Mouse (Mus musculus) CH12.LX (cell line): ENCODE results near the gene Samd4. TPM values are rescaled to one million over a fixed set of nuclear protein-coding genes. Genes with fewer than 3 reads are reported as not detected.

ENCODE experiments used
- DNase-seq: peaks from one replicate; pipeline ENCODE4 v3.0.0-alpha.2; 2013; ENCODE audit errors: extremely low read depth
- H3K27ac ChIP-seq: 2 replicates; pipeline ENCODE4 v1.5.1; 2012; ENCODE audit warnings: low read depth, mild to moderate bottlenecking, control low read depth, moderate library complexity; ENCODE audit not compliant: insufficient read depth
- H3K27me3 ChIP-seq: replicated peaks from 2 replicates; pipeline ENCODE3; 2012; ENCODE audit warnings: inconsistent platforms
- H3K36me3 ChIP-seq, 2 experiments: replicated peaks in 1 of 2; 2 replicates each; pipeline versions ENCODE3 to v1.6.1; 2012; ENCODE audit warnings: inconsistent platforms in 1 of 2, low read length in 1 of 2, mild to moderate bottlenecking in 1 of 2, mixed read lengths in 1 of 2, moderate library complexity in 1 of 2; ENCODE audit not compliant: control insufficient read depth in 1 of 2, insufficient read depth in 1 of 2
- H3K4me1 ChIP-seq, 2 experiments: 2 replicates each; pipeline ENCODE4 v1.6.1; 2012; ENCODE audit warnings: inconsistent platforms in 1 of 2, moderate library complexity in 1 of 2; ENCODE audit not compliant: insufficient read depth in 2 of 2, control insufficient read depth in 1 of 2
- H3K4me2 ChIP-seq: 2 replicates; pipeline ENCODE4 v1.6.1; 2012; ENCODE audit warnings: low read depth, mild to moderate bottlenecking, control low read depth; ENCODE audit not compliant: poor library complexity, insufficient read depth, severe bottlenecking
- H3K4me3 ChIP-seq, 3 experiments: fragments of 150-350 bp in 1 of 3; sonication (generic) in 1 of 3; replicated peaks in 1 of 3; 2 replicates each; pipeline versions ENCODE3 to v1.5.1; 2011 to 2012; ENCODE audit warnings: low read depth in 2 of 3, low read length in 2 of 3, mild to moderate bottlenecking in 2 of 3, moderate library complexity in 2 of 3, control low read depth in 1 of 3, improper control_type of control experiment in 1 of 3, inconsistent platforms in 1 of 3, mixed read lengths in 1 of 3; ENCODE audit not compliant: poor library complexity in 1 of 3
- H3K79me2 ChIP-seq: replicated peaks from 2 replicates; pipeline ENCODE4 v1.6.1; 2012; ENCODE audit warnings: mild to moderate bottlenecking, moderate library complexity; ENCODE audit not compliant: control insufficient read depth, poor library complexity, insufficient read depth, severe bottlenecking; ENCODE audit errors: extremely low read depth
- H3K9ac ChIP-seq: 2 replicates; pipeline ENCODE4 v1.6.1; 2012; ENCODE audit warnings: low read depth, mild to moderate bottlenecking, control low read depth, moderate library complexity; ENCODE audit not compliant: insufficient read depth
- H3K9me3 ChIP-seq: replicated peaks from 2 replicates; pipeline ENCODE3; 2012; ENCODE audit warnings: low read length, inconsistent platforms, mixed read lengths
- CHD1 ChIP-seq: IDR thresholded peaks from 2 replicates; pipeline ENCODE4 v1.6.1; 2012; ENCODE audit warnings: low read depth, low read length, improper control_type of control experiment, inconsistent platforms
- CTCF ChIP-seq, 2 experiments: IDR thresholded peaks in 1 of 2; conservative IDR thresholded peaks in 1 of 2; 2 replicates each; pipeline ENCODE4 v1.5.1; 2011 to 2012; ENCODE audit warnings: low read depth in 2 of 2, low read length in 2 of 2, improper control_type of control experiment in 1 of 2, inconsistent platforms in 1 of 2, mild to moderate bottlenecking in 1 of 2, moderate library complexity in 1 of 2
- EP300 ChIP-seq: IDR thresholded peaks from 2 replicates; pipeline ENCODE4 v1.6.1; 2011; ENCODE audit warnings: low read length, improper control_type of control experiment
- ETS1 ChIP-seq: conservative IDR thresholded peaks from 2 replicates; pipeline ENCODE4 v1.6.1; 2012; ENCODE audit warnings: low read depth, mild to moderate bottlenecking, inconsistent platforms, low read length, improper control_type of control experiment, moderate library complexity
- GABPA ChIP-seq: IDR thresholded peaks from 2 replicates; pipeline ENCODE4 v1.6.1; 2012; ENCODE audit warnings: low read depth, low read length, improper control_type of control experiment, inconsistent platforms; ENCODE audit not compliant: insufficient replicate concordance
- JUND ChIP-seq: conservative IDR thresholded peaks from 2 replicates; pipeline ENCODE4 v1.6.1; 2011; ENCODE audit warnings: low read depth, low read length, improper control_type of control experiment
- KAT2A ChIP-seq: IDR thresholded peaks from 2 replicates; pipeline ENCODE4 v1.6.1; 2012; ENCODE audit warnings: low read length, improper control_type of control experiment, inconsistent platforms; ENCODE audit not compliant: insufficient replicate concordance
- MAFK ChIP-seq: IDR thresholded peaks from 2 replicates; pipeline ENCODE4 v1.6.1; 2011; ENCODE audit warnings: low read length, improper control_type of control experiment; ENCODE audit not compliant: insufficient replicate concordance
- MAX ChIP-seq: IDR thresholded peaks from 2 replicates; pipeline ENCODE4 v1.6.1; 2011; ENCODE audit warnings: low read length, improper control_type of control experiment
- MAZ ChIP-seq: IDR thresholded peaks from 2 replicates; pipeline ENCODE4 v1.6.1; 2012; ENCODE audit warnings: low read depth, mild to moderate bottlenecking, inconsistent platforms, low read length, improper control_type of control experiment, moderate library complexity
- MXI1 ChIP-seq: IDR thresholded peaks from 2 replicates; pipeline ENCODE4 v1.6.1; 2011; ENCODE audit warnings: mild to moderate bottlenecking, low read depth, low read length, improper control_type of control experiment
- NELFE ChIP-seq: IDR thresholded peaks from 2 replicates; pipeline ENCODE4 v1.6.1; 2011; ENCODE audit warnings: low read depth, low read length, improper control_type of control experiment
- NRF1 ChIP-seq: IDR thresholded peaks from 2 replicates; pipeline ENCODE4 v1.6.1; 2014; ENCODE audit warnings: low read depth, mild to moderate bottlenecking, inconsistent platforms, low read length, improper control_type of control experiment, moderate library complexity
- PAX5 ChIP-seq: IDR thresholded peaks from 2 replicates; pipeline ENCODE4 v1.6.1; 2012; ENCODE audit warnings: low read length, inconsistent platforms, mixed read lengths
- POLR2AphosphoS2 ChIP-seq: IDR thresholded peaks from 2 replicates; pipeline ENCODE4 v1.6.1; 2011; ENCODE audit warnings: low read depth, low read length, improper control_type of control experiment
- RAD21 ChIP-seq: IDR thresholded peaks from 2 replicates; pipeline ENCODE4 v1.6.1; 2011; ENCODE audit warnings: low read depth, mild to moderate bottlenecking, low read length, improper control_type of control experiment, moderate library complexity
- RCOR1 ChIP-seq: conservative IDR thresholded peaks from 2 replicates; pipeline ENCODE4 v1.6.1; 2012; ENCODE audit warnings: low read depth, mild to moderate bottlenecking, inconsistent platforms, low read length, improper control_type of control experiment
- SIN3A ChIP-seq: IDR thresholded peaks from 2 replicates; pipeline ENCODE4 v1.6.1; 2012; ENCODE audit warnings: low read length, improper control_type of control experiment, inconsistent platforms
- SMC3 ChIP-seq: IDR thresholded peaks from 2 replicates; pipeline ENCODE4 v1.6.1; 2011; ENCODE audit warnings: low read depth, low read length, improper control_type of control experiment
- TBP ChIP-seq: conservative IDR thresholded peaks from 2 replicates; pipeline ENCODE4 v1.6.1; 2011; ENCODE audit warnings: low read depth, low read length, improper control_type of control experiment
- UBTF ChIP-seq: IDR thresholded peaks from 2 replicates; pipeline ENCODE4 v1.6.1; 2012; ENCODE audit warnings: low read depth, mild to moderate bottlenecking, inconsistent platforms, low read length, improper control_type of control experiment, moderate library complexity
- ZC3H11A ChIP-seq: IDR thresholded peaks from 2 replicates; pipeline ENCODE4 v1.6.1; 2012; ENCODE audit warnings: low read depth, mild to moderate bottlenecking, inconsistent platforms, low read length, improper control_type of control experiment
- ZMIZ1 ChIP-seq: IDR thresholded peaks from 2 replicates; pipeline ENCODE4 v1.6.1; 2012; ENCODE audit warnings: low read depth, mild to moderate bottlenecking, inconsistent platforms, low read length, improper control_type of control experiment
- ZNF384 ChIP-seq: IDR thresholded peaks from 2 replicates; pipeline ENCODE4 v1.6.1; 2012; ENCODE audit warnings: low read depth, low read length, improper control_type of control experiment, inconsistent platforms
- dilution Hi-C: fragments of 300-500 bp; cut with MboI; formaldehyde crosslinking; loops from 2 replicates; pipeline ENCODE4 v1.14.3; 2020; ENCODE audit warnings: low sequenced_read_pairs; ENCODE audit not compliant: extremely low pct_unique_long_range_greater_than_20kb, extremely low pct_ligation_motif_present
- in situ Hi-C: fragments of 300-500 bp; cut with MboI; formaldehyde crosslinking; loops from 3 replicates; pipeline ENCODE4 v1.14.3; 2019; ENCODE audit warnings: low sequenced_read_pairs, low pct_ligation_motif_present, low pct_unique_long_range_greater_than_20kb, mixed read lengths
- polyA plus RNA-seq: library from polyadenylated mRNA; unstranded; fragments of >175 nt; gene quantifications from 2 replicates; pipeline ENCODE4 v1.2.1, GENCODE M21; 2012; ENCODE audit warnings: low read depth; ENCODE audit not compliant: insufficient read length
- total RNA-seq, 2 experiments: library from RNA; depleted of rRNA; stranded (reverse); fragments of 300-350 nt in 1 of 2; fragments of >200 nt in 1 of 2; gene quantifications; 2 replicates each; pipeline ENCODE4 v1.2.3; 2012 to 2014

The Samd4 gene
- total and polyA plus RNA-seq, 3 experiments: 0.64 to 4.6 (median 1.5) TPM

DNA sequence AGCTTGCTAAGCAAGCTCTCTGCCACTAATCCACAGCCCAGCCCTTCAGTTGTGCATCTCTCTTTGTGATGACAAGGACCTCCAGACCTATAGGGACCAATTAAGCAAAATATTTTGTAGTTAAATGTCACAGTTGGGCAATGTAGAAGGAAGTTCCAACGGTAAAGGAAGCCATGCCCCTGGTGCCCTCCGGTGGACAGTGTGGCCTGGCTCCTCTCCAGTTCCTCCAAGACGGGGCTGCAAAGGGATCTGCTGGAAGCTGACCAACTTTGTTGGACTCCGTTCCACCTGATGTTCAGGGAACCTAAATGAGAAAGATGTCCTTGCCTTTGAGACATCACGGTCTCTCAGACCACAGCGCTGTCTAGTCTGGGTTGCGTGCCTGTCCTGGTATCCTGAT is 234.9 kb downstream of the Samd4 start:
- in situ Hi-C loops (no loop called here), dilution Hi-C loops (no loop called here)
- TF ChIP-seq CTCF (conservative IDR thresholded peaks at IDR 0.05 in 1 of 2, IDR thresholded peaks at IDR 0.05 in 1 of 2; ENCODE audit: low read depth in 2 of 2, low read length in 2 of 2): peak in 1 of 2 experiments; percentile 32; a peak in 2 of 4 replicates
- no peak for TF ChIP-seq NELFE
- no peak for TF ChIP-seq CHD1
- no peak for TF ChIP-seq MAX
- TF ChIP-seq SMC3: peak; percentile 18; the same call in 1 of the 2 replicates
- TF ChIP-seq SIN3A: no peak
- TF ChIP-seq ZC3H11A: no peak
- no peak for TF ChIP-seq KAT2A
- no peak for TF ChIP-seq MAFK
- peak; percentile 32 for TF ChIP-seq RAD21
- TF ChIP-seq GABPA: no peak
- TF ChIP-seq ETS1: no peak
- no peak overlapping the region for H3K9ac ChIP-seq
- no peak overlapping the region for H3K4me2 ChIP-seq
- no peaks in the 10 kb centered on the region for H3K79me2 ChIP-seq
- no peaks in the 10 kb centered on the region for H3K36me3 ChIP-seq
- H3K4me1 ChIP-seq: peaks cover 0 to 4% of the 10 kb centered on the region in 2 experiments; a peak in 1 of 4 replicates
- DNase-seq: no peak
- H3K4me3 ChIP-seq: no peak overlapping the region
- H3K27me3 ChIP-seq: no peaks in the 10 kb centered on the region
- peaks cover 4% of the 10 kb centered on the region for H3K9me3 ChIP-seq
- H3K27ac ChIP-seq: no peak overlapping the region

DNA sequence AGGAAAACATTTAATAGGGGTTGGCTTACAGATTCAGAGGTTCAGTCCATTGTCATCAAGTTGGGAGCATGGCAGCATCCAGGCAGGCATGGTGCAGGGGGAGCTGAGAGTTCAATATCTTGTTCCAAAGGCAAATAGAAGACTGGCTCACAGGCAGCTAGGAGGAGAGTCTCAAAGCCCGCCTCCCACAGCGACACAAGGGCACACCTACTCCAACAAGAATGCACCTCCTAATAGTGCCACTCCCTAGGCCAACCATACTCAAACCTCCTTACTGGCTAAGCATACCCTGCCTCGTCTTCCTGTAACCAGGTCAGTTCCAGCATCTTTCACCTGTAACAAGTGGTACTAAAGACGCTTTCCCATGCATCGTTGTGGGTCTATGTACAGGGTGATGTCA is 245.3 kb downstream of the Samd4 start:
- dilution Hi-C loops: no loop called here
- no peak for TF ChIP-seq TBP
- TF ChIP-seq ZNF384: no peak
- no peak for TF ChIP-seq RCOR1
- no peaks in the 10 kb centered on the region; a peak in 1 of 4 replicates for H3K4me1 ChIP-seq
- H3K4me2 ChIP-seq: no peak overlapping the region
- no peak overlapping the region for H3K9ac ChIP-seq
- H3K27me3 ChIP-seq: no peaks in the 10 kb centered on the region
- H3K4me3 ChIP-seq: no peak overlapping the region
- H3K27ac ChIP-seq: no peak overlapping the region
- no peak for DNase-seq
- no peaks in the 10 kb centered on the region for H3K9me3 ChIP-seq
- no peaks in the 10 kb centered on the region for H3K79me2 ChIP-seq
- in situ Hi-C loops: no loop called here
- H3K36me3 ChIP-seq: no peaks in the 10 kb centered on the region

DNA sequence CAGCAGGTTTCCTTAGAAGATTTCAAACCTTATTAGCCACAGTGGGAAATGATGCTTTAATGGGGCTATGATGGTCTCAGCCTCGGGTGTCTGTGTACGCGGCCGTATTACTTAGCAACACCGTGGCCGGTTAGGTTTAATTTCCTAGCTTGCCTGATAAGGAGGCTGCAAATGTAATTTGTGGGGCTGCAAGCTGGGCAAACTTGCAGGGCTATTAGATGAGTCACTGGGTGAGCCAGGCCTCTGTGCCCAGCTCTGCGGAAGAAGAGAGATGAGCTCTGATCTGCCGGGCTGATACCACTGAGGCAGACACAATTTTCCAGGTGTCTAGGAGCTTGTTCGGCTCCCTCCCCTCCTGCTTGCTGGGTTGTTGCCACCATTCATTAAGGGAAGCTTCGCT is 251.3 kb downstream of the Samd4 start:
- Histone ChIP-seq H3K27me3 (no peaks in the 10 kb centered on the region), H3K4me2 (no peak overlapping the region), H3K27ac (no peak overlapping the region), H3K9me3 (no peaks in the 10 kb centered on the region), H3K4me1 (no peaks in the 10 kb centered on the region), H3K79me2 (no peaks in the 10 kb centered on the region), H3K9ac (no peak overlapping the region), H3K36me3 (no peaks in the 10 kb centered on the region), H3K4me3 (no peak overlapping the region)
- DNase-seq: no peak
- TF ChIP-seq MAZ (no peak), RCOR1 (no peak), NRF1 (no peak), UBTF (no peak), ZNF384 (no peak), CHD1 (no peak), EP300 (no peak), SMC3 (no peak), MAFK (no peak), PAX5 (no peak), SIN3A (no peak), MXI1 (no peak), POLR2AphosphoS2 (no peak), RAD21 (no peak), ZC3H11A (no peak), ZMIZ1 (no peak), GABPA (no peak), JUND (no peak)
- dilution Hi-C loops (no loop called here), in situ Hi-C loops (no loop called here)
